Mouse (Mus musculus) liver, embryonic 14.5 days (tissue): ENCODE results near the gene Slc16a11.

Experiments used
- CTCF ChIP-seq: IDR thresholded peaks from 2 replicates; pipeline ENCODE4 v1.5.1; 2016; ENCODE audit warnings: antibody characterized with exemption, low read depth, control low read depth
- EP300 ChIP-seq: IDR thresholded peaks from 2 replicates; pipeline ENCODE4 v1.6.1; 2016; ENCODE audit warnings: antibody characterized with exemption, low read depth

DNA sequence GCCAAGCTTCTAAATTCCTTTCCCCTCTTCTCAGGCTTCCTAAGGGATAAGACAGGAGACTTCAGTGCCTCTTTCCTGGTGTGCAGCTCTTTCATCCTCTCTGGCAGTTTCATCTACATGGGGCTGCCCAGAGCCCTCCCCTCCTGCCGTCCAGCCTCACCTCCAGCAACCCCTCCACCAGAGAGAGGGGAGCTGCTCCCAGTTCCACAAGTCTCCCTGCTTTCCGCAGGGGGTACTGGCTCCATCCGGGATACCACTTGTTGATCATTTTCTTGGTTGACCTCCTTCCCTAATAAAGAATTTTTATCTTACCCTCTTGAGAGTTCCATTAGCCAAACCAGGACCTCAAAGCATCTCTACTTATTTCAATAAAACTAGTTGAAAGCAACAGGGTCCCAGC lies 3.6 kb downstream of the Slc16a11 start:
- TF ChIP-seq CTCF (no peak), EP300 (no peak)
